Mouse (Mus musculus) lung, embryonic 14.5 days (tissue): ENCODE measurements around the gene Nipal3. TPM values are rescaled to one million over a fixed set of nuclear protein-coding genes. Genes with fewer than 3 reads are reported as not detected.

Source experiments
- ATAC-seq: fragments of 200-750 bp; cut with Nextera tagmentation; 2 replicates; pipeline ENCODE4 v1.8.0; 2017; ENCODE audit warnings: mild to moderate bottlenecking, moderate TSS enrichment, moderate library complexity; ENCODE audit not compliant: insufficient read depth
- DNase-seq: peaks from one replicate; pipeline ENCODE4 v3.0.0-alpha.2; 2015
- H3K27ac ChIP-seq: fragments of 300-500 bp; sonication (generic); 2 replicates; pipeline ENCODE4 v1.5.1; 2014; ENCODE audit warnings: low read depth, mild to moderate bottlenecking, moderate library complexity
- H3K27me3 ChIP-seq: fragments of 300-500 bp; sonication (generic); 2 replicates; pipeline ENCODE4 v1.6.1; 2014; ENCODE audit warnings: low read length, control low read depth; ENCODE audit not compliant: insufficient read depth
- H3K36me3 ChIP-seq: fragments of 300-500 bp; sonication (generic); 2 replicates; pipeline ENCODE4 v1.6.1; 2014; ENCODE audit warnings: control low read depth; ENCODE audit not compliant: insufficient read depth
- H3K4me1 ChIP-seq: fragments of 300-500 bp; sonication (generic); 2 replicates; pipeline ENCODE4 v1.6.1; 2014; ENCODE audit warnings: antibody characterized with exemption, control low read depth; ENCODE audit not compliant: insufficient read depth
- H3K4me2 ChIP-seq: fragments of 300-500 bp; sonication (generic); 2 replicates; pipeline ENCODE4 v1.6.1; 2014; ENCODE audit warnings: mild to moderate bottlenecking
- H3K4me3 ChIP-seq: fragments of 300-500 bp; sonication (generic); 2 replicates; pipeline ENCODE4 v1.5.1; 2014; ENCODE audit warnings: low read depth, low read length
- H3K9ac ChIP-seq: fragments of 300-500 bp; sonication (generic); 2 replicates; pipeline ENCODE4 v1.6.1; 2014
- H3K9me3 ChIP-seq: fragments of 300-500 bp; sonication (generic); 2 replicates; pipeline ENCODE4 v1.6.1; 2016; ENCODE audit warnings: low read depth, low read length, control low read depth
- CTCF ChIP-seq: IDR thresholded peaks from 2 replicates; pipeline ENCODE4 v1.5.1; 2016; ENCODE audit warnings: antibody characterized with exemption, low read depth
- WGBS: fragments of 180-500 bp; shearing (Covaris S2); extraction: QIAGEN DNeasy Blood & Tissue Kit; methylation state at CpG from one replicate; pipeline ENCODE4 v1.1.7; 2014; 5-methylcytosine and 5-hydroxymethylcytosine counted together
- polyA plus RNA-seq: library from polyadenylated mRNA; unstranded; fragments of >200 nt; fragmentation: Nextera tagmentation; extraction: Ambion mirVana; gene quantifications from 2 replicates; pipeline ENCODE4 v1.2.1, GENCODE M21; 2014

Gene Nipal3
- polyA plus RNA-seq, 1 experiment from 2014 or later = 3.4 TPM

DNA sequence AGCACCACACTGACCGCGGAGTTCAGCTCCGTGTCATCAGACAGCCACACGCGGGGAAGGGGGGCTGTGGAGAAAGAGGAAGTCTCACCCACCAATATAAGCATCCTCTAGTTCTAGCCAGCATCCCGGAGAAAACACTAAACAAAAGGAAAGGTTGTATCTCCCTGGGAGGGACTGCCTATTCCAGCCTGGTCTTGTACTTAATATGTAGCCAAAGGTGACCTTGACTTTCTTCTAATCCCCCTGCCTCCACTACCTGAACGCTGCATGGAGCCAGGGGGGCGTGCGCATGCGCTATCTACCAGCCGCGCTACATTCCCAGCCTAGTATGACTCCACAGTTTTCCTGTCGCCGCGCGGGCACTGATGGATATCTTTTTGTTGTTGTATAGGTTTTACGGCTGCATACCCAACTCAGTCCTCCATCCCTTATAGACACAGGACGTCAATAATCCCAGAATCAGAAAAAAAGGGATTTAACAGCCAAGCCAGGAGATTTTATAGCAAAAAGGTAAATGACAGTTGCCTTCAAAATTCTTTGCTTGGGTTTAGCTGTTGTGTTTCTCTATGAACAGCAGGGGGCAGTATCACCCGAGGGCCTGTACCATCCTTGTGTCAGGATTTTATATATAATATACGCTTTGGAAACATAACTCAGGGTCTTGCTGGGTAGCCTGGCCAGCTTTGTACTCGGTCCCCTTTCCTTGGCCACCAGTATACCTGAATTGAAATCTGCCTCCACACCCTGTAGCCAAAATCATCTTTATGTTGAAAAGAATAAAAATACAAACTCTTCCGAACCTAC, 12.9 kb upstream of the Nipal3 start:
- no peaks in the 10 kb centered on the region for H3K9me3 ChIP-seq
- 11% methylated on average over 22 of the region's 22 CpGs for WGBS
- H3K4me1 ChIP-seq = no peaks in the 10 kb centered on the region
- no peaks in the 10 kb centered on the region for H3K36me3 ChIP-seq
- peak overlapping the region; percentile 34 for H3K9ac ChIP-seq
- ATAC-seq = peak; percentile 41; the same call in 1 of the 2 replicates
- peak overlapping the region; percentile 20 for H3K4me3 ChIP-seq
- H3K4me2 ChIP-seq = peak overlapping the region; percentile 61
- peak; percentile 79 for TF ChIP-seq CTCF
- no peaks in the 10 kb centered on the region for H3K27me3 ChIP-seq
- DNase-seq = peak; percentile 76
- no peak overlapping the region for H3K27ac ChIP-seq

DNA sequence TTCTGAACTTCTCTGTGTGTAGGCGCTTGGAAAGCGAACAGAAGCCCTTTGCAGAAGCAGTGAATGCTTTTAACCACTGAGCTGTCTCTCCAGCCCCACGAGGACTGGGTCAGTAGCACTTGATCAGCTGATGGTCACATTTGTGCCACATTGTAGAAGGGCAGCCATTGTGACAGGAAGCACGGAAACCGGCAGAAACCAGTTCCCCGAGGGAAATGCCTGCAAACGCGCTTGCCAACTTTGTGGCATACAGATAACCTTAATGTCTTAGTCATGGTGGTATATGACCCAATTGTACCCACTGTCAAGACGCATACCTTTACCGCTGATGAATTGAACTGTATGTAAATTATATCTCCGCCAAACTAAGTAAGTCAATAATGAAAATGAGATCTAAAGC, 11.0 kb upstream of the Nipal3 start:
- no peaks in the 10 kb centered on the region for H3K27me3 ChIP-seq
- no peak for ATAC-seq
- no peaks in the 10 kb centered on the region for H3K9me3 ChIP-seq
- WGBS = 73% methylated on average over 11 of the region's 11 CpGs
- no peak for DNase-seq
- H3K4me1 ChIP-seq = no peaks in the 10 kb centered on the region
- TF ChIP-seq CTCF = no peak
- H3K9ac ChIP-seq = no peak overlapping the region
- H3K27ac ChIP-seq = no peak overlapping the region
- H3K4me3 ChIP-seq = no peak overlapping the region
- no peaks in the 10 kb centered on the region for H3K36me3 ChIP-seq
- H3K4me2 ChIP-seq = no peak overlapping the region

DNA sequence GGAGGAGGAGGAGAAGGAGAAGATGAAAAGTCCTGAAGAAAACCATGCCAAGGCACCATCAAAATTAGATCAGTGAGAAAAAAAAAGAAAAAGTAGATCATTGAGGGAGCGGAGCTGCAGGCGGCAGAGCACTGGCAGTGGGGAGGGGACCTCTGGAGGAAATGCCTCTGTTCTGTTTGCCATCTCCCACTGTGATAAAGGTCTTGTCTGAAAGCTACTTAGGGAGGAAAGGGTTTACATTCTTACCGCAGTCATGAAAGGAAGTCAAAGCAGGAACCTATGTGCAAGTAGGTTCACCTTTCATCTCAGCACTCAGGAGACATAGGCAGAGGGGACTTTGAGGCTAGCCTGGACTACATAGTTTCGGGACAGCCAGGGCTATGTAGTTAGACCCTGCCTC, 6.7 kb upstream of the Nipal3 start:
- Histone ChIP-seq H3K36me3 (no peaks in the 10 kb centered on the region), H3K27me3 (no peaks in the 10 kb centered on the region), H3K4me3 (no peak overlapping the region), H3K9ac (no peak overlapping the region), H3K27ac (no peak overlapping the region), H3K4me2 (no peak overlapping the region), H3K9me3 (no peaks in the 10 kb centered on the region), H3K4me1 (no peaks in the 10 kb centered on the region)
- DNase-seq = no peak
- no peak for TF ChIP-seq CTCF
- ATAC-seq = no peak
- 40% methylated on average over 4 of the region's 4 CpGs for WGBS

DNA sequence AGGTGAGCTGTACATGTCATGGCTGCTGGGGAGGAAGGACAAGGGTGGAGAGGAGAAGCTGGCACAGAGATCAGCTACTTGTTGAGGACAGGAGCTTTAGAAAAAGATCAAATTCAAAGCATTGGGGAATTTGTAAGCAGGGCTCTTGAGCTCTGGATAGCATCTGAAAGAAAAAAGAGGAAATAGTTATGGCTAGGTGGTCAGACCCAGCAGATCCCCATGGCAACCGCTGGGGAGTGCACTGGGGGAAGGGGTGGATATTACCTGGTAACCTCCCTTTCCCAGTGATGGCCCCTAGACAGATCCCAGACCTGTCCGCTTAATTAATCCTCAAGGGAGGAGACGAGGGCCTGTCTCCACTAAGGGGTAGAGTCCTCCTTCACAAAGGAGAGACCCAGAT, 5.0 kb upstream of the Nipal3 start:
- Histone ChIP-seq H3K4me3 (no peak overlapping the region), H3K36me3 (no peaks in the 10 kb centered on the region), H3K27me3 (no peaks in the 10 kb centered on the region), H3K9ac (no peak overlapping the region), H3K4me1 (no peaks in the 10 kb centered on the region), H3K27ac (no peak overlapping the region), H3K9me3 (no peaks in the 10 kb centered on the region), H3K4me2 (no peak overlapping the region)
- DNase-seq (no peak), ATAC-seq (no peak)
- TF ChIP-seq CTCF = no peak
- WGBS = 74% methylated on average over 3 of the region's 3 CpGs

DNA sequence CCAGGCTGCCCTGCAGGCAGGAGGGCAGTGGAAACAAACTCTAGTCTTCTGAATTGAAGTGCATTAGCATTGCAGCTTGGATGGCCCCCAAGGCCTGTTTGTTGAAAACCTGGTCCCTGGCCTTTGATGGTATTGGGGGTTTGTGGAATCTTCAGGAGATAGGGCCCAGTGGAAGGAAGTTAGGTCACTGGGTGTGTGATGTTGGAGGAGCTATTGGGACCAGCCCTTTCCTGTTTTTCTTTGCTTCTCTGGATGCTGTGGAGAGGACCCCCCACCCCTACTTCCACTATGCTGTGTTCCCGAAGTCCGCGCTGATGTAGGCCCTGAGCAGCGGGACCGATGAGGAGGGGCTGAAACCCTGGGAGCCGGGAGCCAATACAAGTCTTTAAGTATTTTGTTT, 3.3 kb upstream of the Nipal3 start:
- H3K36me3 ChIP-seq = no peaks in the 10 kb centered on the region
- H3K9me3 ChIP-seq = no peaks in the 10 kb centered on the region
- DNase-seq (no peak), ATAC-seq (no peak)
- no peak overlapping the region for H3K4me3 ChIP-seq
- H3K9ac ChIP-seq = no peak overlapping the region
- H3K4me2 ChIP-seq = no peak overlapping the region
- WGBS = 78% methylated on average over 6 of the region's 6 CpGs
- no peaks in the 10 kb centered on the region for H3K4me1 ChIP-seq
- no peak for TF ChIP-seq CTCF
- no peak overlapping the region for H3K27ac ChIP-seq
- no peaks in the 10 kb centered on the region for H3K27me3 ChIP-seq

DNA sequence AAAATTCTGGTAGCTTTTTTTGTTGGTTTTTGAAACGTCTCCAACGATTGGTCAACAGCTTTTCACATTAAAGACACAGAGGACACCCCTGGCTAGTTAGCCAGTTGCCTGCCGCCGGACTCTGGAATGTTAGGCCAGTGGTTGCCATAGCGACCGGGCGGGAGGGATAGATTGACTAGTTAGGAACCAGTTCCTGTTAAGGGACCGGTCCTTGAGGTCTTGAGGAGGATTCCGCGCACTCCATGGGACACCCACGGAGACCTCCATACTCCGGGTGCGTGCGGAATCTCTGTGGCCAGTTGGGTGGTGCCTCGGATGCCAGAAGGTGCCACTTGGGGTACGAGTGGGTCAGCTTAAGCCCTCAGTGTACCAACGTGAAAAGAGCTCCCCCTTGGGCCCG, 972 bp upstream of the Nipal3 start:
- 16% methylated on average over 18 of the region's 18 CpGs for WGBS
- DNase-seq (peak; percentile 83), ATAC-seq (no peak)
- H3K9me3 ChIP-seq = no peaks in the 10 kb centered on the region
- H3K36me3 ChIP-seq = no peaks in the 10 kb centered on the region
- TF ChIP-seq CTCF = no peak
- no peaks in the 10 kb centered on the region for H3K27me3 ChIP-seq
- H3K27ac ChIP-seq = no peak overlapping the region
- H3K4me2 ChIP-seq = peak overlapping the region; percentile 95
- H3K9ac ChIP-seq = no peak overlapping the region
- no peaks in the 10 kb centered on the region for H3K4me1 ChIP-seq
- peak overlapping the region; percentile 65; the same call in 1 of the 2 replicates for H3K4me3 ChIP-seq

DNA sequence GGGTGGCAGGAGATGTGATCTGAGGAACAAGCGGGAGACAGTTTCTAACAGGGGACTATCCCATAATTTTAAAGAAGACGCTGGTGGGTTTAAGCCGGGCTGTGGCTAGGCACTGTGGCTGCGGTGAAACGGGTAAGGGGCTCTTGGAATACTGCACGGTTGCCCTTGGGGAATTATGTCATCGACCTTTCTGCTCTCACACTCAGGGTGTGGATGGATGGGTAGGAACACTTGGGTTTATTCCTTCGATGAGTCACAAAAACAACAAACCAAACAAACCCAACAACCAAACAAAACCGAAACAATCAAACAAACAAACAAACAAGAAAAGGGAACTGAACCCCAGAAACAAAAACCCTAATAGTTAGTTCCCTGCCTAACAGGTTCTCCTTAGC, 556 bp upstream of the Nipal3 start:
- TF ChIP-seq CTCF = no peak
- H3K4me3 ChIP-seq = peak overlapping the region; percentile 65
- no peaks in the 10 kb centered on the region for H3K9me3 ChIP-seq
- H3K4me2 ChIP-seq = peak overlapping the region; percentile 95
- H3K27ac ChIP-seq = 0 out of 2 replicates have a peak overlapping the region, but pooled peaks have one; percentile 60
- H3K27me3 ChIP-seq = no peaks in the 10 kb centered on the region
- H3K4me1 ChIP-seq = no peaks in the 10 kb centered on the region
- no peak for DNase-seq
- 16% methylated on average over 9 of the region's 9 CpGs for WGBS
- no peak for ATAC-seq
- no peaks in the 10 kb centered on the region for H3K36me3 ChIP-seq
- peak overlapping the region; percentile 55; the same call in 1 of the 2 replicates for H3K9ac ChIP-seq
